Mouse (Mus musculus) stomach, postnatal 0 days (tissue): ENCODE measurements around the gene Hmgb4.

Experiments used
- CTCF ChIP-seq: IDR thresholded peaks from 2 replicates; pipeline ENCODE4 v1.5.1; 2016; ENCODE audit warnings: antibody characterized with exemption, low read depth, mild to moderate bottlenecking, moderate library complexity
- EP300 ChIP-seq: optimal IDR thresholded peaks from 2 replicates; pipeline ENCODE3; 2016; ENCODE audit warnings: antibody characterized with exemption

GRCm38 (mm10) chr4:128265341-128265740, 4.6 kb upstream of the Hmgb4 start:
- TF ChIP-seq CTCF (no peak), EP300 (no peak)
